Mouse (Mus musculus): Measurements from ENCODE around the gene Zfp113. TPM values are rescaled to one million over a fixed set of nuclear protein-coding genes. Genes with fewer than 3 reads are reported as not detected.
"Not testable (repeated sequence)": the region's sequence is repeated elsewhere in the genome, so short reads cannot be mapped to it uniquely, and the experiment has no call there.

Gene Zfp113
- polyA plus RNA-seq, 1 experiment, result 3.0 TPM

GRCm38 (mm10) chr5:138138585-138138984, 17.0 kb downstream of the Zfp113 start:
- 64% methylated on average over 4 of the region's 4 CpGs for WGBS
- DNase-seq (ENCODE audit: low read depth, low spot score), result no peak

GRCm38 (mm10) chr5:138137935-138138549, 17.5 kb downstream of the Zfp113 start:
- DNase-seq (ENCODE audit: low read depth, low spot score), result no peak
- WGBS, result 49% methylated on average over 8 of the region's 8 CpGs

DNA sequence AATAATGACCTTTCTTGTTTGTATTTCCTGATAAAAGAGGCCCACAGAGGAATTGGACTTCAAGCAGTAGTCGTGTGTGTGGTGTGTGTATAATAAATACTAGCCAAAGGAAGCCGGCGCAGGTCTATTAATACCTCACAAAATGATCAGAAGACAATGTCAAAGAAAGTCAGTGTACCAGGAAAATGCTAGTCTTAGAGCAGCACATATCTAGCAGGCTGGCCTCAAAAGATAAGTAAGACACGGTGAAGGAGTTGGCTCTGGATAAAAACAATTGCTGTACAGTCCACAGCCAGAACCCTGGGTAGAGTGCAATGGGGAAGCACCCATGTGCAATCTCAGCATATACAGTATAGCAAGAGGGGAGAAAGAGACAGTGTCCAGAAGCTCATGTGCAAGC, 18.3 kb downstream of the Zfp113 start:
- WGBS, result 58% methylated on average over 4 of the region's 4 CpGs
- no peak for DNase-seq (ENCODE audit: low read depth, low spot score)

DNA sequence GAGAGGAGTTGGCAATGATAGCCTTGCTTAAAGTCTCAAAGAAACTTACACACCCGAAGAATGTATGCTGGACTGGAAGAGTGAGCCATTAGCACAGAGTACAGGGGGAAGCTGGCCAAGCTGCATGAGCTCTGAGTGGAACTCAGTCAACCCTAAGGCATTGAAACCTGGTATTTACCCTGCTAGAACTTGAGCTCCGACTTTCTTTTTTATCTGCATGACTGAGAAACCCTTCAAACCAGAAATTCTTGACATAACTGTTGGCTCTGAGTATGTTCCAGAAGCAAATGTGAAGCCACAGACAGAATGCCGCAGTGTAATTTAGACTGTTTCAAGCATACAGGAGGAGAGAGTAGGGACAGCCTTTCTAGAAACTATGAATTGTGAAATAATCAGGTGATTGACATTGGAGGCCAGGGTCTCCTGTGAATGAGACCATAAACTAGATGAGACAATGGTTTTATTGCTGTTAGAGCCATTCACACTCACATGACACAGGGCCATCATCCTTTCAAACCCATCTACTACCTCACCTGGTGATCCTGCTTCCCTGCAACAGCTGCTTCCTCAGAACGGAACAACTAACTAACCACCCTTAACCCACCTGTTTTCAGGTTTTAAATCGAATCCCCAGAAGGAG, 23.0 kb downstream of the Zfp113 start:
- 64% methylated on average over 5 of the region's 5 CpGs for WGBS
- no peak for DNase-seq (ENCODE audit: low read depth, low spot score)

DNA sequence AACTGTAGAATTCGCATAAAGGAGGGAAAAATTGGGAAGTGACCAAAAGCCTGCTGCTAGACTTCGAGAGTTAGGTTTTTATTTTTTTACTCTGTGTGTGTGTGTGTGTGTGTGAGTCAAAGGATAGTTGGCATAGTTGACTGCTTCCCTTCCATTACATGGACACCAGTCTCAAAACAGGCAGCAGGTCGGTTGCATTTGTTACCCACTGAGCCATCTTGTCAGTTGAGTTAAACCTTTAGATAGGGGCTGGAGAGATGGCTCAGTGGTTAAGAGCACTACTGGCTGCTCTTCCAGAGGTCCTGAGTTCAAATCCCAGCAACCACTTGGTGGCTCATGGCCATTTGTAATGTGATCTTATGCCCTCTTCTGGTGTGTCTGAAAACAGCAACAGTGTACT, 37.5 kb downstream of the Zfp113 start:
- 37% methylated on average over 3 of the region's 3 CpGs for WGBS
- no peak for DNase-seq (ENCODE audit: low read depth, low spot score)

- WGBS, result 2% methylated on average over 16 of the region's 16 CpGs
- no peak for DNase-seq (ENCODE audit: low read depth, low spot score)
Observed at GRCm38 (mm10) chr5:138117199-138118015, 38.1 kb downstream of the Zfp113 start.

GRCm38 (mm10) chr5:138116255-138117198, 39.0 kb downstream of the Zfp113 start, which contains the start of gene Zscan21:
Gene Zscan21 (plus strand): TSS chr5:138116903.
- DNase-seq (ENCODE audit: low read depth, low spot score), result peak; percentile 70
- WGBS, result 6% methylated on average over 38 of the region's 38 CpGs

- DNase-seq (ENCODE audit: low read depth, low spot score), result not testable (repeated sequence)
- 58% methylated on average over 4 of the region's 4 CpGs for WGBS
Observed at GRCm38 (mm10) chr5:138109847-138110396, 45.6 kb downstream of the Zfp113 start.

GRCm38 (mm10) chr5:138107130-138107529, 48.4 kb downstream of the Zfp113 start:
- no peak for DNase-seq (ENCODE audit: low read depth, low spot score)
- WGBS, result 61% methylated on average over 3 of the region's 3 CpGs

DNA sequence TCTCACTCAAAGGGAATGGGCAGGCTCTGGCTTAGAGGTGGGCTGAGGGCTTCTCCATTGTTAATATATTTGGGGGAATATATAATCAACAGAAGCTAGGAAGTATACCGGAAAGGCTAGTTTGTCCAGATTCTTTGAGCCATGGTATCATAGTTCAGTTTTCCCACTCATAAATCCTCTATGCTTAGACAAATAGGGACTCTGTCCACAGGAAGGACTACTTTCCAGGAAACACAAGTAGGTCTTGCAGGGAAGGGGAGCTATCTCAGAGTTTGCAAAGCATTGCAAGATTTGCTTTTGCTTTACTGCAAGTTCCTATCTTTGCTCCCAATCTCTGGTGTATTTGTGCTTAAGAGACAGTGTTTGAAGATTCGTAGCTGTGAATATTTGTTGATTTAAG, 50.6 kb downstream of the Zfp113 start:
- 39% methylated on average over 2 of the region's 2 CpGs for WGBS
- DNase-seq (ENCODE audit: low read depth, low spot score), result no peak

- 90% methylated on average over 6 of the region's 6 CpGs for WGBS
- DNase-seq (ENCODE audit: low read depth, low spot score), result no peak
Observed at GRCm38 (mm10) chr5:138094474-138094873, 61.1 kb downstream of the Zfp113 start.

- WGBS, result 91% methylated on average over 4 of the region's 4 CpGs
- no peak for DNase-seq (ENCODE audit: low read depth, low spot score)
Observed at GRCm38 (mm10) chr5:138092771-138093170, 62.8 kb downstream of the Zfp113 start.

- DNase-seq (ENCODE audit: low read depth, low spot score), result no peak
- WGBS, result 95% methylated on average over 5 of the region's 5 CpGs
Observed at GRCm38 (mm10) chr5:138090737-138091136, 64.8 kb downstream of the Zfp113 start.

- DNase-seq (ENCODE audit: low read depth, low spot score), result no peak
- 49% methylated on average over 3 of the region's 3 CpGs for WGBS
Observed at GRCm38 (mm10) chr5:138090271-138090670, 65.3 kb downstream of the Zfp113 start.

Other genes with a start within 250 kb of the Zfp113 start
- 23.5 and 51.9 TPM in 2 replicates for gene Cyp3a13, start 234.1 kb downstream of the Zfp113 start, polyA plus RNA-seq (2012; rRNA removed)
- gene Gjc3, start 192.6 kb downstream of the Zfp113 start, polyA plus RNA-seq (2012; rRNA removed), result 0.11 and 0.16 TPM in 2 replicates
- gene Azgp1, start 174.2 kb downstream of the Zfp113 start, polyA plus RNA-seq (2012; rRNA removed), result 0.17 TPM in 1 of 2 replicates, not detected in the other
- not detected in 2 replicates for gene Smok3a, start 134.5 kb downstream of the Zfp113 start, polyA plus RNA-seq (2012; rRNA removed)
- gene Smok3b, start 134.3 kb downstream of the Zfp113 start, polyA plus RNA-seq (2012; rRNA removed), result not detected in 2 replicates
- gene Smok3c, start 102.5 kb downstream of the Zfp113 start, polyA plus RNA-seq (2012; rRNA removed), result not detected in 2 replicates
- 2.9 and 5.3 TPM in 2 replicates for gene Zkscan1, start 70.7 kb downstream of the Zfp113 start, polyA plus RNA-seq (2012; rRNA removed)
- gene Zscan21, start 38.8 kb downstream of the Zfp113 start, polyA plus RNA-seq (2012; rRNA removed), result 7.2 and 7.5 TPM in 2 replicates
- gene Cops6, start 5.3 kb upstream of the Zfp113 start, polyA plus RNA-seq (2012; rRNA removed), result 97.2 and 105 TPM in 2 replicates
- 22.3 and 34.3 TPM in 2 replicates for gene Ap4m1, start 16.3 kb upstream of the Zfp113 start, polyA plus RNA-seq (2012; rRNA removed)
- gene Mcm7, start 16.7 kb upstream of the Zfp113 start, polyA plus RNA-seq (2012; rRNA removed), result 42.6 and 44.5 TPM in 2 replicates
- 41.6 and 47.7 TPM in 2 replicates for gene Taf6, start 31.7 kb upstream of the Zfp113 start, polyA plus RNA-seq (2012; rRNA removed)
- 4.0 and 4.2 TPM in 2 replicates for gene Cnpy4, start 31.7 kb upstream of the Zfp113 start, polyA plus RNA-seq (2012; rRNA removed)
- gene Mblac1, start 38.6 kb upstream of the Zfp113 start, polyA plus RNA-seq (2012; rRNA removed), result 2.5 TPM in 2 replicates
- gene Nxpe5, start 70.2 kb upstream of the Zfp113 start, polyA plus RNA-seq (2012; rRNA removed), result 1.1 and 2.3 TPM in 2 replicates
- 180 and 194 TPM in 2 replicates for gene Lamtor4, start 99.7 kb upstream of the Zfp113 start, polyA plus RNA-seq (2012; rRNA removed)
- 45.9 and 55.6 TPM in 2 replicates for gene BC037034, start 108.3 kb upstream of the Zfp113 start, polyA plus RNA-seq (2012; rRNA removed)
- gene Gal3st4, start 117.1 kb upstream of the Zfp113 start, polyA plus RNA-seq (2012; rRNA removed), result 0.44 and 0.57 TPM in 2 replicates
- not detected in 2 replicates for gene Gm43720, start 124.2 kb upstream of the Zfp113 start, polyA plus RNA-seq (2012; rRNA removed)
- gene Gpc2, start 124.3 kb upstream of the Zfp113 start, polyA plus RNA-seq (2012; rRNA removed), result 2.0 and 2.5 TPM in 2 replicates
- 0.58 and 0.90 TPM in 2 replicates for gene Stag3, start 124.5 kb upstream of the Zfp113 start, polyA plus RNA-seq (2012; rRNA removed)
- gene Pvrig, start 186.2 kb upstream of the Zfp113 start, polyA plus RNA-seq (2012; rRNA removed), result 0.81 and 2.4 TPM in 2 replicates

Measured in large intestine, adult 2 months (tissue).